Comparison of ENCODE assay signal across 17 mouse cellular contexts in genomic region chr10:49790326-49790725, GRCm38 (mm10). TPM values are rescaled to one million over a fixed set of nuclear protein-coding genes. Genes with fewer than 3 reads are reported as not detected.
DNase-seq lines count a peak whose midpoint lies in the region; ATAC-seq and TF ChIP-seq lines count a peak whose summit lies in the region.
"Had no signal": no experiment of that assay in that cellular context is flagged by ENCODE, and none has a peak within 500 bp of the region (broad histone marks: within the 10 kb centered on the region; RNA-seq: fewer than 3 reads in every experiment).

No protein-coding gene starts in this region.

- peak overlapping the region; percentile 43; the same call in 1 of the 2 replicates for H3K27ac ChIP-seq in cerebellum, adult 2 months (ENCODE audit: insufficient read depth, low read length)
- H3K27ac ChIP-seq in limb, embryonic 11.5 days (replicated peaks; ENCODE audit: low read depth, low read length), result no peak overlapping the region
- no peak overlapping the region for H3K27ac ChIP-seq in limb, embryonic 10.5 days
- H3K27ac ChIP-seq in midbrain, postnatal 0 days (ENCODE audit: low read depth, low read length), result no peak overlapping the region
- H3K27ac ChIP-seq: forebrain, embryonic 13.5 days; heart, embryonic 10.5 days had no signal

- no peak overlapping the region for H3K9ac ChIP-seq in limb, embryonic 11.5 days (ENCODE audit: low read length)
- H3K9ac ChIP-seq in midbrain, postnatal 0 days (replicated peaks; ENCODE audit: low read length, poor library complexity, severe bottlenecking), result no peak overlapping the region
- H3K9ac ChIP-seq: forebrain, embryonic 13.5 days had no signal

- no peaks in the 10 kb centered on the region for H3K36me3 ChIP-seq in limb, embryonic 11.5 days (ENCODE audit: control insufficient read depth, insufficient read depth, low read length)
- H3K36me3 ChIP-seq in limb, embryonic 10.5 days, result no peaks in the 10 kb centered on the region
- H3K36me3 ChIP-seq in midbrain, postnatal 0 days (ENCODE audit: insufficient read depth, low read length), result no peaks in the 10 kb centered on the region
- H3K36me3 ChIP-seq: heart, embryonic 10.5 days had no signal

- WGBS in cerebellum, adult 2 months, result 47% methylated on average over 8 of the region's 8 CpGs
- 61% methylated on average over 8 of the region's 8 CpGs for WGBS in limb, embryonic 11.5 days
- 65% methylated on average over 8 of the region's 8 CpGs for WGBS in limb, embryonic 10.5 days
- WGBS in midbrain, postnatal 0 days, result 40% methylated on average over 8 of the region's 8 CpGs

- peaks cover 7% of the 10 kb centered on the region; the same call in 1 of the 2 replicates for H3K4me1 ChIP-seq in cerebellum, adult 2 months (ENCODE audit: control insufficient read depth, insufficient read depth, low read length)
- H3K4me1 ChIP-seq in limb, embryonic 11.5 days (ENCODE audit: control insufficient read depth, insufficient read depth, low read length), result no peaks in the 10 kb centered on the region
- peaks cover 21% of the 10 kb centered on the region for H3K4me1 ChIP-seq in limb, embryonic 10.5 days
- peaks cover 12% of the 10 kb centered on the region; the same call in 1 of the 2 replicates for H3K4me1 ChIP-seq in midbrain, postnatal 0 days (ENCODE audit: insufficient read depth, low read length)

- no peak overlapping the region for H3K4me2 ChIP-seq in limb, embryonic 11.5 days (ENCODE audit: low read depth, severe bottlenecking)
- H3K4me2 ChIP-seq in midbrain, postnatal 0 days (ENCODE audit: low read depth, low read length, poor library complexity, severe bottlenecking), result peak overlapping the region; percentile 52
- H3K4me2 ChIP-seq: liver, embryonic 11.5 days had no signal

- TF ChIP-seq CTCF in cerebellum, adult 2 months (IDR thresholded peaks at IDR 0.05; ENCODE audit: borderline replicate concordance, insufficient read depth, low read depth, low read length), result no peak
- TF ChIP-seq CTCF in midbrain, postnatal 0 days (IDR thresholded peaks at IDR 0.05), result no peak

- peak; percentile 29 to 31 for DNase-seq in cerebellum, adult 2 months
- no peak for DNase-seq in cerebellum, postnatal 4 days (ENCODE audit: low spot score in 2 of 2)
- DNase-seq in limb, embryonic 11.5 days (ENCODE audit: low spot score), result peak; percentile 21
- no peak for DNase-seq in limb, embryonic 10.5 days (ENCODE audit: low spot score)
- peak; percentile 32 to 40 for DNase-seq in cerebellum, postnatal 10 days
- peak; percentile 27 for DNase-seq in midbrain, postnatal 0 days (ENCODE audit: low spot score)
- no peak for DNase-seq in adrenal gland, adult 2 months
- DNase-seq: gastrocnemius, postnatal 36 days; kidney, adult 11 months; kidney, postnatal 14 days; right cerebral cortex, postnatal 25 days had no signal

- H3K9me3 ChIP-seq in limb, embryonic 11.5 days (ENCODE audit: control insufficient read depth, low read length), result no peaks in the 10 kb centered on the region
- H3K9me3 ChIP-seq in limb, embryonic 10.5 days (replicated peaks), result no peaks in the 10 kb centered on the region
- H3K9me3 ChIP-seq in midbrain, postnatal 0 days (ENCODE audit: low read length), result no peaks in the 10 kb centered on the region
- H3K9me3 ChIP-seq: forebrain, embryonic 13.5 days; heart, embryonic 10.5 days; megakaryocyte, embryonic 14.5 days had no signal

- no peak for TF ChIP-seq POLR2A in cerebellum, adult 2 months (IDR thresholded peaks at IDR 0.05; ENCODE audit: borderline replicate concordance, insufficient read depth, low read length)

- no peak overlapping the region for H3K4me3 ChIP-seq in cerebellum, adult 2 months (replicated peaks; ENCODE audit: insufficient read depth, low read depth, low read length)
- H3K4me3 ChIP-seq in limb, embryonic 11.5 days (ENCODE audit: low read depth, low read length), result no peak overlapping the region
- no peak overlapping the region for H3K4me3 ChIP-seq in limb, embryonic 10.5 days
- peak overlapping the region; percentile 87; the same call in 1 of the 2 replicates for H3K4me3 ChIP-seq in midbrain, postnatal 0 days (ENCODE audit: low read depth, low read length)
- H3K4me3 ChIP-seq: forebrain, embryonic 13.5 days; heart, embryonic 10.5 days; megakaryocyte, embryonic 14.5 days had no signal

- H3K27me3 ChIP-seq in cerebellum, adult 2 months (ENCODE audit: control insufficient read depth, insufficient read depth, low read length), result no peaks in the 10 kb centered on the region
- H3K27me3 ChIP-seq in limb, embryonic 11.5 days (ENCODE audit: control insufficient read depth, insufficient read depth, low read length), result no peaks in the 10 kb centered on the region
- H3K27me3 ChIP-seq in limb, embryonic 10.5 days (ENCODE audit: low read depth, poor library complexity, severe bottlenecking), result peaks cover 31% of the 10 kb centered on the region
- H3K27me3 ChIP-seq in midbrain, postnatal 0 days (ENCODE audit: insufficient read depth, low read length), result no peaks in the 10 kb centered on the region
- H3K27me3 ChIP-seq: forebrain, embryonic 13.5 days had no signal

- ATAC-seq in limb, embryonic 11.5 days (ENCODE audit: insufficient number of reproducible peaks, low FRiP score, low TSS enrichment, low read depth), result no peak
- ATAC-seq in midbrain, postnatal 0 days (ENCODE audit: low FRiP score), result no peak
- ATAC-seq in activated CD4-positive, CD25-positive, alpha-beta regulatory T cell, adult 4 months, result no peak
- ATAC-seq: forebrain, embryonic 13.5 days had no signal

RNA-seq across cellular contexts. Expression of gene Grik2, which starts 1.8 kb away (rescaled TPM):
- polyA plus RNA-seq in cerebellum, adult 2 months (2012; rRNA removed), result 48.5 and 60.7 TPM in 2 replicates
- 0.99 TPM in 2 replicates for polyA plus RNA-seq in limb, embryonic 11.5 days (2014; fragmentation: Nextera tagmentation; extraction: Ambion mirVana)
- polyA plus RNA-seq in limb, embryonic 10.5 days (2016; fragmentation: Nextera tagmentation; extraction: Ambion mirVana), result 0.73 and 0.95 TPM in 2 replicates
- 145 and 151 TPM in 2 replicates for total RNA-seq in midbrain, postnatal 0 days (2014; rRNA removed)
- 25.6 and 28.7 TPM in 2 replicates for polyA plus RNA-seq in midbrain, postnatal 0 days (2015; fragmentation: Nextera tagmentation; extraction: Ambion mirVana)
- total RNA-seq in adrenal gland, adult 2 months (2021), result 1 to 10 TPM; 1.6 to 1.8 TPM
- polyA plus RNA-seq in adrenal gland, adult 2 months (2012; rRNA removed), result 0.34 and 0.47 TPM in 2 replicates
- polyA plus RNA-seq in activated CD4-positive, CD25-positive, alpha-beta regulatory T cell, adult 4 months (2017; shearing (Covaris generic)), result not detected
- polyA plus RNA-seq: thymus, postnatal 0 days had no signal

Comparison
In these comparisons a context has a peak if more than half of its experiments do, and no peak if none do; other contexts are left out.
1. DNase-seq: peak in cerebellum, adult 2 months (2 of 2), limb, embryonic 11.5 days (single experiment), cerebellum, postnatal 10 days (2 of 2) and midbrain, postnatal 0 days (single experiment); none in cerebellum, postnatal 4 days (0 of 2), limb, embryonic 10.5 days (single experiment) and adrenal gland, adult 2 months (single experiment).
2. RNA of gene Grik2, which starts 1.8 kb away (polyA plus RNA-seq): 48.5 to 60.7 TPM in cerebellum, adult 2 months and 25.6 to 28.7 TPM in midbrain, postnatal 0 days; 0.99 TPM in limb, embryonic 11.5 days, 0.73 to 0.95 TPM in limb, embryonic 10.5 days, 0.34 to 0.47 TPM in adrenal gland, adult 2 months and not detected in activated CD4-positive, CD25-positive, alpha-beta regulatory T cell, adult 4 months; every median in the first group is over 10 times any median in the second.